Mouse (Mus musculus) right cerebral cortex, postnatal 4 days (tissue): ENCODE measurements around the gene Adgrg1.

Experiments
- DNase-seq: peaks from one replicate; pipeline ENCODE4 v3.0.0-alpha.2; 2022

Gene Adgrg1

DNA sequence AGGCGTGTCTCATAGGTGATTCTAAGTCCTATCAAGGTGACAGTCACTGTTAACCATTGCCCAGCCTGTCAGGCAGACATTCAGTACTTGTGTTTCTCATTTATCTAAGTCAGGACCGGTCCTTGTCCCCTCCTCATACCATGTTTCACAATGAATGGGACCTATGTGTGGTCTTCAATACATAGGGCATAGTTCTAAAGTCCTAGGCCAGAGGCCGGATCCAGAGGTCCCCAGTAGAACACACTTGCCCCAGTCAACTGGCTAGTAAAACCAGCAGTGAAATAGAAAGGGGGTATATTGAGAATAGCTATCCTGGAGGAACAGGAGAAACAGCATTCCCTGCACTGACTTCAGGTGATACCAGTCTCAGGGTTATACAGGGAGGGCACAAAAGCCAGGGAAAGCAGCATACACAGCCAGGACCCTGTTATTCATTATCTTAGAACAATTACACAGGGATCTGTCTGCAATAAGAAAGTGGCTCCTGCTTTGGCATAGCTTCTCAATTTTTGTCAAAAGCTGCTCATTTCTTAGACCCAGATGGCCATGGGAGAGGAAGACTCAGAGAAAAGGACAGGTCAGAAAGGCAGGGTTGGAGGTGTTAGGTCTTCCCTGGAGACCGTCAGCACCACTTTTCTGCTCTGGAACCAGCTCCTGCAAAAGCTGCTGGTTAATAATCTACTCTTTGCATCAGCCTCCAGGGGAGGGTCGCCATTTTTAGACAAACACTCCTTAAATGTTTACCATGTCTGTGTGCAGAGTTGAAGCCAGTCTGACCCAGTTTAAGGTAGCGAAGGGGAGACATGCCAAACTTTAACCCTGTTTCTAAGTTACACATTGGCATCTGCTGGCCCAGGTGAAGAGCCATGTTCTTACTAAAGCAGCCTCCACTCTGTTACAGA lies 67.6 kb downstream of the Adgrg1 start:
- no peak for DNase-seq

DNA sequence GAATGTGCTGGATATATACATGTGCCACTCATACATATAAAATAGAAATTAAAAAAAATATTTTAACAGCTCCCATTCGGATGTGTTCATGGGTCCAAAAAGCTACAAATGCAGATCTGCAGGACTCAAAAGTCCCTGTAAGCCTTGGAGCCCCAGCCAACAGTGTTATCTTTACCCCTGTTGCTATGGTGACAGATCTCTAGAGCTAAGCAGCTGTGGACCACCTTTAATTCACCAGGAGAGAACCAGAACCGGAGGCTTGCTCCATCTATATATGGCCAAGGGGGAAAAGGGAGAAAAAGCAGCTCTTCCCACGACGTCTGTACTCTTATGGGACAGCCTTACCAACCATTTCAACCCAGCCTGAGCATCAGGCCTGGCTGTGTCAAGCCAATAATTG lies 70.3 kb downstream of the Adgrg1 start:
- no peak for DNase-seq

DNA sequence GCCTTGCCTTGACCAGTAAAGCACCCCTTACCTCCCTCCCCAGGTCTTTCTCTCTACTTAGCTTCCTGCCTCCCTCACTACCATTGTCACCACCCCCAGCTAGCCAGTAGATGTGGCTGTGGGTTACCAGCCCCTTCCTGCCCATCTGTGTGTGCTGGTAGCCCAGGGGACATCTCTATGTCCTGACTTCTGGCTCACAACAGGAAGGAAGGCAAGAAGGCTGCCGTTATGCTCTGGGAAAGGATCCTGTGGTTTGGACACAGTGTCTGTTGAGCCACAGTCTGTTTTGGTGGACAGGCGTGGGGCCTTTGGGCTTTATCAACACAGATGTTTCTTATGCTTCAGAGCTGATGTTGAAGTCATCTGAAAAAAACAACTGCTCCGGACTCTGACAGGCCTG lies 72.4 kb downstream of the Adgrg1 start:
- no peak for DNase-seq

DNA sequence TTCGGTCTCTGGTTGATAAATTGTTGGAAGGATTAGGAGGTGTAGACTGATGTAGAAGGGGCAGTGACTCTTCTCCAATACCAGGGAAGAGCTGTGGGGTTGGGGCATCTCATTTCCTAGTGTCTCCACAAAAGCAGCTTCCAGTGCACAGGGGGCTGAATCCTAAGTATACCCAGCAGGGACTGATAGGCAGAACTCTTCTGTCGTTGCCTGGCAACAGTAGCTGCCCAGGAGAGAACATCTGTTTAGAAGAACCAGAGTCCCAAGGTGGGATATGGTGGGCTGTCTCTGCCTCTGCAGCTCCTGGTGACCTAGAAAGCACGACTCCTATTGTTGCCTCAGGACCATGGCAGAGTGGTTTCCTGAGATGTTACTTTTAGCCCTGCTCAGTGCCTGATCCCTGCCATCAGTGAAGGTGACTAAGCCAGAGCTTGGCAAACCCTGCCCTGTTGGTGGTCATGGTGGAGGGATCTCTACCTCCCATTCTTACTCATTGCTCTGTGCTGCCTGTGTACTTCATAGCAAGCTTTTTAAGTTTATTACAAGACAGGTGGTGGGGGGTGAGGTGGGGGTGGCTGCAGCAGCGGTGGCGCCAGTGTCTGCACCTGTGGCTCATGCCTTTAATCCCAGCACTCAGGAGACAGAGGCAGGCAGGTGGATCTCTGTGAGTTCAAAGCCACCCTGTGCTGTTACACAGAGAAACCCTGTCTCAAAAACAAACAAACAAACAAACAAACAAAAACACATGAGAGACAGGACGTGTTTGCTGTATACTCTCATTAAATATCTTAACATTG lies 73.5 kb downstream of the Adgrg1 start:
- no peak for DNase-seq

DNA sequence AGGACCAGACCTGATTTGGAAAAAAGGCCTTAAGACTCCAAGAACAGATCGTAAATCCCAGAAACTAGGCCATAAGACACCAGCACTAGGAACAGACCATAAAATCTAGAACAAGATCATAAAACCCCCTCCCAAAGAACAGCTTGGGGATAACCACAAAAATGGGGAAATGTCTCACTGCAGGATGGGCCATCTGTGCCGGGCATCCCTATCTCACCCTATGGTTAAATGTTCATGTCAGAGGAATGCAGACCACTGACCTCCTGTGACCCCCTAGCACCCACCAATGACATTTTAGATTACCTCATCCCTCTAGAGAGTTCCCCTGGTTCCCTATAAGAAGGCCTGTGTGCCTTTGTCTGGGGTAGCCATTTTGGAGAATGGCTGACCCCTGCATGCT lies 75.1 kb downstream of the Adgrg1 start:
- DNase-seq, result no peak

DNA sequence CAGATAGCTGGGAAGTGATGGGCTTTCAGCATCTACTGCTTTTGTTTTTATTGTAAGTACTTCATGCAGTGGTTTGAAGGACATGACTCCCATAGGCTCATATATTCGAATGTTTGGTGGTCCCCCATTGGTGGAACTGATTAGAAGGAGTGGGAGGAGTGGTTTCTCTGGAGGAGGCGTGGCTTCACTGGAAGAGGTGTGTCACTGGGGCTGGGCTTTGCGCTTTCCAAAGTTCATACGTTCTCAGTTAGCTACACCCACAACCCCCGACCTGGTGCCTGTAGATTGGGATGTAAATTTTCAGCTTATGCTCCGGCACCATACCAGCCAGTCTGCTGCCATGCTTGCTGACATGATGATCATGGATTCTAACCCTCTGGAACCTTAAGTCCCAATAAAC lies 79.9 kb downstream of the Adgrg1 start:
- no peak for DNase-seq

DNA sequence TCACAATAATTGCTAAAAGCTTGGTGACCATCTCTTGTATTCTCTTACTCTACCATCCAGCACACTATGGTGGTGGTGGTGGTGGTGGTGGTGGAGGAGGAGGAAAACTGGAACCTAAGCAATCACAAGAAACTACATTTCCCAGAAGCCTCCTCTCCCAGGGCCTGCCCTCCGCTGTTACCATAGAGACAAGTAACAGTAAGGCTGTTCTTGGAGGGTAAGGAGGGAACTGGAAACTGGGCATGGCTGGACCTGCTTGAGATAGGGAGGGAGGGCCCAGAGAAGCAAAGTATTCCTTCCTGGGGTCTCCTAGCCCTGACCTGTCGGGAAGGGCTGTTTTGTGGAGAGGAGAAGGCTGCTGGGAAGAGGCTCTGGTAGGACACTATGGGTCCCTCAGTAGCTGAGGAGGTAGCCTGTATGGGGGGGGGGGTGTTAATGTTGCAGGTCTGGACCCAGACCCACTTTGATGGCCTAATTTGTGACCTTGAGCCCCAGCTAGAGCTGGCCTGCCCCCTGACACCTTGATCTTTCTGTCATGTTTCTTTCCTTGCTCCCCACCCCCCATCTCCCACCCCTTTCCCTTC lies 80.5 kb downstream of the Adgrg1 start, which contains the start of gene Drc7:
Drc7 (plus strand) TSS at position 177 of the 584 bp plus-strand sequence.
- DNase-seq, result no peak

DNA sequence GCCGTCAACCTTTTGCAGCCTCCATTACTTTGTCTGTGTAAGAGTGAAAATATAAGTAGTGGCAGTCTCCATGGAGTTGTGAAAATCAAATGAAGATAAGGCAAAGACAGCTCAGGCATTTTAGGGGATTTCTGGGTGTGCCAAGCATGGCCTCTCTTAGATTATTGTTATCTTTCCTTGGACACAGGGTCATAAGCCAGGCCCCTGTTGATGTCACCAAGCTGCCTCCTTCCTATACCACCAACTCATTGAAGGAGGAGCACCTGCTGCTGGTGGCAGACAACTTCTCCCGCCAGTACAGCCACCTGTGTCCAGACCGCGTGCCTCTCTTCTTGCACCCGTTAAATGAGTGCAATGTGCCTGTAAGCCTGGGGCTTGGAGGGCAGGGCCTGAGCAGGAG lies 81.9 kb downstream of the Adgrg1 start:
- no peak for DNase-seq

DNA sequence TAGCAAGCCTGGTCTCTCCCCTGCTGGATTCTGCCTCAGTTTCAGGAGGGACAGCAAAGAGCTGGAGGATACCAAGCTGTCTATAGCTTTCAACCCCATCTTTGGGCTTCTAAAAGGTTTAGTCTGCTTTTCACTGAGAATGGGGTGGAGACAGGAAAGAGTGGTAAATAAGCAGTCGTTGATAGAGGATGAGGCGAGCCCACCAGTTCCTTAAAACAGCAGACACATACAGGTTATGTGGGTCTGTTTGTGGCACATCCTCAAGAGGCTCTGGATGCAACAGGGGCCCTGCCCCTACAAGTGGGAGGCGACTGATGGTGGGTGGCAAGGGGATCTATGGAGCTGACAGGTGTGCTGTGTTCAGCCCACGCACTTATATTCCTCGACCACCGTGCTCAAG lies 84.1 kb downstream of the Adgrg1 start:
- DNase-seq, result no peak

DNA sequence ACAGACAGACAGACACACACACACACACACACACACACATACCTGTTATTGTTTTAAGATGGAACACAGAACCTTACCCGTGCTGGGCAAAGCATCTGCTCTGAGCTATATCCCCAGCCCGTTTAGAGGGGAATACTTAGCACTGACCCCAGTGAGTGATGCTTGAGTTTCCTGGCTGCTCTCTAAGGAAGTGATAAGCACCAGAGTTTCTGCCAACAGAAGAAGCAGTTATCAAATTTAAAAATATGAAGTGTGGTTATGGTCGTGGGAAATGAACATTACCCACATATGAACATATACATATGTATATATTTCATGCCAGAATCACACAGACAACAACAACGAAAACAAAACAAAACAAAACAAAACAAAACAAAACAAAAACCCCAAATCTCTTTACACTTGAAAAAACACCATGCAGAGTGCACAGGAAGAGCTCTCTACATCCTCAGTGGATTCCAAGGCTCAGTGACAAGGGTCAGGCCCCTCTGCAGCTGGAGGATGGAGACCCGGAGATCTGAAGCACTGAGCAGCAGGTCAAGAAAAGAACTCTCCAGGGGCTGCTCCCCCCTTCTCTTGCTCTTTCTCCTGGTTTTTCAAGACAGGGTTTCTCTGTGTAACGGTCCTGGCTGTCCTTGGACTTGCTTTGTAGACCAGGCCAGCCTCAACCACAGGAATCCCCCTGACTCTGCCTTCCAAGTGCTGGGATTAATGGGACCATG lies 85.4 kb downstream of the Adgrg1 start:
- DNase-seq, result no peak
